Mouse (Mus musculus) ovary, postnatal 10 days (tissue): ENCODE results near the gene Pltp.

Experiments
- DNase-seq: peaks from one replicate; pipeline ENCODE4 v3.0.0; 2022; ENCODE audit warnings: low spot score

The Pltp gene

DNA sequence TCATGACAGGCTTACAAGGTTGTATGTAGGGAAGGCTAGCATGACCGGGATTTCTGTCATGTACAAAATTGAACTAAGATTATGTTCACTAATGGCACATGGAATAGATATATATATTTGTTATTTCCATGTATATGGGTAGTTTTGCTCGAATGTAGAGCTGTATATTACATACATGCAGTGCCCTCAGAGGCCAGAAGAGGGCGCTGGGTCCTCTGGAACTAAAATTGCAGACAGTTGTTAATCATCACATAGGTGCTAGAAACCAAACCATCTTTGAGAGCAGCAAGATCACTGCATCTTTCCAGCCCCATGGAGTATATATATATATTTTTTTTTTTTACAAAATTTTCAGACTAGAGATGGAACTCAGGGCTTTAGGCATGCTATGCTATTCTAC lies 11.7 kb downstream of the Pltp start:
- DNase-seq, result no peak

DNA sequence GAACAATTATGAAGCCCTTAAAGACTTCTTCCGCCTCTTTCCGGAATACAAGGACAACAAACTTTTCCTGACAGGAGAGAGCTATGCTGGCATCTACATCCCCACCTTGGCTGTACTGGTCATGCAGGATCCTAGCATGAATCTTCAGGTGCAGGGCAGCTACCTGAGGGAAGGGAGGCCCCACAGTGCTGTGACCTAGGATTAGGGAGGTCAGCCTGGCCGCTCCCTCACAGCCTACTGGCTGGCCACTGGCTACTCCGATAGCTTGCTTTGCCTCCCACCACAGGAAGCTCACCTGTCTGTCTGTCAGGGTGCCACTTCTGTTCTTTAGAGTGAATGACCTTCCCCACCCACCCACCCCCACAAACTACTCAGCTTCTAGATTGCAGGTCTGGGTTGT lies 22.3 kb downstream of the Pltp start:
- no peak for DNase-seq

DNA sequence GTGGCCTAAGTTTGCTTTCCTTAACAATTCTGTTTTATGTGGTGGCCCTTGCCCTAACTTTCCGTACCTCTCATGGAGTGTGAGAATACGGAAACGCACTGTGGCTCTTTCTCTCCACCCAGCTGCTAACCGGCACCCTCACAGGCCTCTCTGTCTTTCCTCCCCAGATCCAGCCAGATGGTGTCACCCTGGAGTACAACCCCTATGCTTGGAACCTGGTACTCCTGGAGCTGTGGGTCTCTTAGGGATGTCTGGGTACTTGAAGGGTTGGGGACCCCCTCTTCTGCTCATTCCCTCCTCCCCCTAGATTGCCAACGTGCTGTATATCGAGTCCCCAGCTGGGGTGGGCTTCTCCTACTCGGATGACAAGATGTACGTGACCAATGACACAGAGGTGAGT lies 23.0 kb downstream of the Pltp start:
- no peak for DNase-seq

DNA sequence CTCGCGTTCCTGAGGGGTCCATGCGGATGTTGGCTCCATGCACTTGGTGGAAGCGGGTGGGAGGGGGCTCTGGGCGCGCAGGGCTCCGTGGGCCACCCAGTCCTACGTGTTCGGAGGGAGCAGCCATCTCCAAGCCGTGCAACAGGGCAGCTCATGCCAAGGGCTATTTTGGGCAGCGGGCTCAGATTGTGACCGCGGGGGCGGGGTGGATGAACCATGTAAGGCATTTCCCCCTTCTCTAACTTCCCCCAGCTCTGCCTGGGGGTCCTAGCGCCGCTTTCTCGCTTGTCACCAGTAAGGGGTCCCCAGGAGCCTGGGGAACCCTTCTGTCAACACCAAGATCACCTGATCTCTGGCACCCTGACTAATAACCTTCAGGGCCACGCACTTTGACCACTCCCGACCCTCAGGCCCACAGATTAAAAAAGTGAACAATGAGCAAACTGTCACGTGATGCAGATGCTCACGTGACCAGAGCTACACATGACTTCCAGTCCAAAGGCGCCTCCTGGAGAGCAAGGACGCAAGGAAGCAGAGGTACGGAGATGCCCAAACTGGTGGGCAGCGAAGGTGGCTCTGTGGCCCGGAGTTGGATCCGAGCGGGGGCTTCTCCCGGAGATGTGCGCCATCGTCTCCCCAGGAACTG lies 24.1 kb downstream of the Pltp start, which contains the start of gene Neurl2:
Gene Neurl2 (minus strand): TSS at position 143 of the 646 bp plus-strand sequence.
- peak; percentile 90 for DNase-seq

DNA sequence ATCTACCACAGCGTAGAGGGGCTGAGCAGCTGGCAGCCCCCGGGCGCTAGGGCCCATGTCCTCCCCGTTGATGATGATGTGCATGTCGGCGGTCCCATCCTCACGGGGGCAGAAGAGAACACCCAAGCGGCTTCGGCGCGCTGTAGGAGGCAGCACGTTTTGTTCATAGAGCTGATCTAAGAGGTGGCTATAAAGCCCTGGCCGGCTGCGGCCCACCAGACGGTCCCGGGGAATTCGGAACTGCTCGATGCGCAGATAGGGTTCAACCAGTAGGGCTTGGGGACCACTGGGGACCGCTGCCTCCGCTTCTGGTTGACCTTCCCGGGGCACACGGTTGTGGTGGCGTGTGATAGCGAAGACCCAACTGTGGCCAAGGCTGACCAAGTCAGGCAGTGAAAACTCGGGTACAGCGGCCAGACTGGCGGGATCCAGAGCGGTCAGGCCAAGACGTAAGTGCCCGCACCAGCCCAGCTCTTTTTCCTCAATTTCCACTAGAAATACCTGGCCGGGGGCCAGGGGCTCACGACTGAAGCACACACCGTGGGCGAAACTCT lies 24.7 kb downstream of the Pltp start, which contains the start of gene Ctsa:
Gene Ctsa (plus strand): TSS at position 126 of the 554 bp plus-strand sequence.
- DNase-seq, result peak; percentile 29

DNA sequence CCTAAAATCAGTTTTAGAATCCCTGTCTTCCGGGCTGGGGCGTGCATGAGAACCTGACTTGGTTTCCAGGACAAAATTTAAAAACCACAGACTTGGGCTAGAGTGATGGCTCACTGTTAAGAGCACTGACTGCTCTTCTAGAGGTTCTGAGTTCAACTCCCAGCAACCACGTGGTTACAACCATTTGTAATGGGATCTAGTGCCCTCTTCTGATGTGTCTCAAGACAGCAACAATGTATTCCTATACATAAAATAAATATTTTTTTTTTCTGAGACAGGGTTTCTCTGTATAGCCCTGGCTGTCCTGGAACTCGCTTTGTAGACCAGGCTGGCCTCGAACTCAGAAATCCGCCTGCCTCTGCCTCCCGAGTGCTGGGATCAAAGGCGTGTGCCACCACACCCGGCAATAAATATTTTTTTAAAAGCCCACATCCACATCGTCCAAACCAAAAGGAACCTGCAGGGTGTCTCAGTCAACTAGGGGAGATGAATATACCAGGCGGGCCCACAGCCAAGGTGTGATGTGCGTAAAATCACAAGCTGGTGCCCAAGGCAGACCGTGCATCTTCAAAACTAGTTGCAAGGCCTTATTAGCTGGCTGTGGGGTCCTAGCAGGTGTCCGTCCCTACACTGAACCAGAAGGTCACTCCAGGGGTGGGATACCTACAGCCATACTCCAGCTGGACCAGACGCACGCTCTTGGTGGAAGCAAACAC lies 25.3 kb downstream of the Pltp start:
- DNase-seq, result no peak

DNA sequence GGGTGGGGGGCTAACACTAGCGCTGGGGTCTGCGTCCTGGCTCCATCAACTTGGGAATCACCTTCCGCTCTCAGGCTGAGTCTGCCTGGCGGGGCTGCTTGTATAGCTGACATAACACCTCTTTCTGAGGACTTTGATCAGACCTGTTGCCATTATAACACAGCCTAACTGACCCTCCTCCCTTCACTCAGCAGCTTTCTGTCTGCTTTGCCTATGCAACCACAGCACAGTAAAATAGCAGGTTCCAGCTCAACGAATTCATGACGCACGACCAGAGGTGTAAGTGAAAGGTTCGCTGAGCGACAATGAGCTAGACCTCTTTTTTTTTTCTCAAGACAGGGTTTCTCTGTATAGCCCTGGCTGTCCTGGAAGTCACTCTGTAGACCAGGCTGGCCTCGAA lies 26.5 kb downstream of the Pltp start:
- DNase-seq, result no peak

DNA sequence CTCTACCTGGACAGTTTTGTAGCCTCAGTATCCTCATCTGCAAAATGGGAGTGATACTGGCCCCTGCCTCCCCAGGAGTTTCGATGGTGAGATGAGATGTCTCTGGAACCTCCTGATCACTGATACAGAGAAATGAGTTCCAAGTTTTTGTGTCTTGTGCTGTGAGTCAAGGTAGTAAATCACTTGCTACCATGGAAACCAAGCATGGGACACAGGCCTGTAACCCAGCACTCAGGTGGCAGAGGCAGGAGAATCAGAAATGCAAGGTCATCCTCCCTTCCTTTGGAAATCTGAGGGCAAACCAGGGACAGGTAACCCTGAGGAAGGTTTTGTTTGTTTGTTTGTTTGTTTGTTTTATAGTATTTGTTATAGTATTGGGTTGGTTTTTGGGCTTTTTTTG lies 28.4 kb downstream of the Pltp start:
- DNase-seq, result no peak

DNA sequence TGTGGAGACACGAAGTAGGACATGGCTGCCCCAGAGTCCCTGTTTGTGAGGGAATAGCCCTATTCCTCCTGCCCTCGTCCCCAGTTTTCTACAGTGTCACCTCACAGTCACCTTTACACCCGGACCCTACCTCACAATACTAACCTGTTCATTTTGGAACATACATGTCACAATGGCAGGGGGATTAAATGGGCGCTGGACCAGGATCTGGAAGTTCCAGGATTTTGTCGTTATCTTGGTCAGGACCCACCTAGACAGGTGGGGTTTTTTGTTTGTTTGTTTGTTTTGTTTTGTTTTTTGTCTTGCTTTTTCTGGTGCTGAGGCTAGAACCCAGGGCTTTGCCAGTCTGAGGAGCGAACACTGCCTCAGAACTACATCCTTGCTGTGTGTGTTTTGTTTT lies 29.1 kb downstream of the Pltp start, which contains the start of gene Spata25:
Gene Spata25 (minus strand): TSS at position 101 of the 400 bp plus-strand sequence.
- DNase-seq, result no peak

DNA sequence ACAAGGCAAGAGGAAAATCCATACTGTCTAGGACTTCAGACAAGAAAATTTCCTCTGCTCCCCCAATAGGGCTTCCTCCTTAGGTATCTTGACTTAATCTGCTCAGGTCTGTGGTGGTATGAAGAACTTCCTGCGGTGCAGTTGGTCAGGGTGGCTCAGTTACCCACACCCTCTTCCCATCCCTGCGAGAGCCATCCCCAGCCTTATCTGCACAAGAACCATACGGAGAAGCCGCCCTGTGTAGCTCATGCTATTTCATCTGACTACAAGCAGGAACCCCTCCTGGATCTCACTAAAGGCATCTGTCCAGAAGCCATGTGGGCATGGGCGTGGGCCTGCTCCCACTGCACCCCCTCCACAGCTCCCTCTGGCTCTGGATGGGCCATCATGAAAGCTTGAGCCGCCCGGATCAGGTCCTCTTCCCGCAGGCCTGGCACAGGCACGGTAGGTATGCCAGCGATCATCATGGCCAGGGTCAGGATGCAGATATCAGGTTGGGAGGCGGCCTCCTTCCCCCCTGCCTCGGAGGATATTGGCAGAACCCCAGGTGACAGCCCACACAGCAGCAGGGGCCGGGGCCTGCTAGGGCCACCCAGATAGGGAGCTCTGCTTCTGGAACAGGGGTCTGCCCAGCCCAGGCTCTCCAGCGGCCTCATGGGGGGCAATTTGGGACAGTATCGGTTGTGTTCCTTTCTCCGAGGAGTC lies 30.2 kb downstream of the Pltp start:
- no peak for DNase-seq

DNA sequence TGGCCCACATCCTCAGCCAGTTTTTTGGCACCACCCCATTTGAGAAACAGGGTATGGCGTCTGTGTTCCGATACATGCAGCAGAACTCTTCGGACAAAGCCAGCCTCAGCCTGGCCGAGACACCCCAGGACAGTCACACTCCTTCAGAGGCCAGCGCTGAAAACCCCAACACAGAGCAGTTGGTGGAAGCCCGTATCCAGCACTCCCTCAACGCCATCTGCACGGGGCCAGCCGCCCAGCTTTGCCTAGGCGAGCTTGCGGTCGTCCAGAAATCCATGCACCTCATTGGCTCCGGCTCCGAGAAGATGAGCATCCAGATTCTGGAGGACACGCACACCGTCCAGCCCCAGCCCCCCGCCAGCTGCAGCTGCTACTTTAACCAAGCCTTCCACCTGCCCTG lies 32.0 kb downstream of the Pltp start:
- no peak for DNase-seq

DNA sequence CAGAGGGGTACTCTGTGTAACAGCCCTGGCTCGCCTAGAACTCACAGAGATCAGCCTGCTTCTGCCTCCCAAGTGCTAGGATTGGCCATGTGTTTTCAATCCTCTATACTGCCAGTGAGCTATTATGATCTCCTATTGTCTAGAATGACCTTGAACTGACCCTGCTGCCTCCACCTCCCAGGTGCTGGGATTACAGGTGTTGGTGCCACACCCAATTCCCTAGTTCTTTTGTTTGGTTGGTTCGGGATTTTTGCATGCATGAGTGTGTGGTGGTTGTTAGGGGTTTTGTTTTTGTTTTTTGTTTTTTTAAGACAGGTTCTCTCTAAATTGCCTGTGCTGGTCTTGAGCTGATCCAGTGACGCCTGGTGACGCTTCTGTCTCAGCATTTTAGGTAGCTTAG lies 33.5 kb downstream of the Pltp start:
- DNase-seq, result no peak

DNA sequence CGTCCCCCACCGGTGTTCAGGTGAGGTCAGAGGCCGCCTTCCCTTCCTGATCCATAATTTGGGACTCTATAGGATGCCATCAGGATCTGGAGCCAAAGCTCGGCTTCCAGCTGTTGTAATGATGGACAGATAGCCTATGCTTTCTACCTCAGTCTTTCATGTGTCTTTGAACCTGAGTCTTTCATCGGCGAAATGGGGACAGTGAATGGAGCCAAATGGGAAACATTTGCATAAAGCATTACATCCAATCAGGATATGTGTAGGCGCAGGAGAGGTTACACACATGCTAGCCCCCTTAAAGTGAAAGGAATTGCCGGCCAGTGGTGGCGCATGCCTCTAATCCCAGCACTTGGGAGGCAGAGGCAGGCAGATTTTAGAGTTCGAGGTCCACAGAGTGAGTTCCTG lies 34.3 kb downstream of the Pltp start:
- DNase-seq, result no peak

DNA sequence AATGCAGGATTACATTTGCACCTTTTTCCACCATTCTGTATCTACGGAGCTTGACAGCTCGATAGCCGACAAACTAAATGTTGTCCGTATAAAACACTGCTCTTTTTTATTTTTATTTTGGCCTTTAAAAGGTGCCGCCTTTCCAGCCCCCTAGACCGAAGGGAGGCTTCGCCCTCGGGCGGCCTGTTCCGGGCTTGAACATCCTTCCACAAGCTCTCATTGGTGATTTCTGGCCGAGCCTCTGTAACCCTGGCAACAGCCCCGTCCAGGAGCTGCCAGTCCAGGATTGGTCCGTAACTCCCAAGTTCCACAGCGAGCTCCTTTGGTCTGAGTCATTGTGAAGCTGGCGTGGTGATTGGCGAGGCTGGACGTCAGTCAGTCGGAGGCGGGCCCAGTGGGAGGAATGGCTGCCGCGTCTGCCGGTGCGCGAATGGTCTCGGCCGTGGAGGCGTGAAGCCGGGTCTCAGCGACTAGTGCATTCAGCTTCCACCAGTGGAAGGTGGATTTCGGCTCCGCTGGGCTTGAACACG lies 34.8 kb downstream of the Pltp start, which contains the start of gene Zswim1:
Gene Zswim1 (plus strand): TSS at position 51 of the 530 bp plus-strand sequence.
- peak; percentile 100 for DNase-seq

DNA sequence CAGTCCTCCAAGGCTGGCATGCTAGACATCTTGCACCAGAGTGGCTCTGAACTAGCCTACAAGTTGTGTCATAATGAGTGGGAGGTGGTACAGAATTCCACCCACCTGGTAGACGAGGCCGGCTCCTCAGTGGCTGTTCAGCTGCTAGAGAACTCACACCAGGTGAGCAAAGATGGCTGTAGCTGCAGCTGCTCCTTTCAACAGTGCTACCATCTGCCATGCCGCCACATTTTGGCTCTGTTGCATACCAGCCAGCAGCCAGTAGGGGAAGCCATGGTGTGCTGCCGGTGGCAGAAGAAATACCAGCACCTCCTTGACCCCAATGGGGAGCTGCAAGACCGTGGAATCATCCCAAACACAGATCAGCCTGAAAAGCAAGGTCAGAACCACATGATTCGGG lies 36.5 kb downstream of the Pltp start:
- DNase-seq, result no peak

DNA sequence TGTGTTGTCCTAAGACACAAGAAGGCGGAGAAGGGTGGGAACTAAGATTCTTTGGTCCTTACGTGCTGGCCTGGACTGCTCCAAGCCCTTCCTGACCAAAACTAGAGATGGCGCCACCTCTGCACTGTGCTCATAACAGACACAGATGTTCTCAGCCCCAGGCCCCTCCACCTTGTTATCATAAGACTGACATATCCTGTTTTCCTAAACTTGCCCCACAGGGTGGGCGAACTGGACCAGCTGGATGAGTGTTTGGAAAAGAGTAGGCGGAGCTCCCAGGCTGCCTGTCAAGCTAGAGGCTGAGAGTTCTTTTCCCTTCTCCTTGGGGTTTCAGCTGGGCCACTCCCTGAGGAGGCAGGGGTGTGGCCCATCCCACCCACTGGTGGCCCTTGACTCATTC lies 39.8 kb downstream of the Pltp start:
- no peak for DNase-seq

DNA sequence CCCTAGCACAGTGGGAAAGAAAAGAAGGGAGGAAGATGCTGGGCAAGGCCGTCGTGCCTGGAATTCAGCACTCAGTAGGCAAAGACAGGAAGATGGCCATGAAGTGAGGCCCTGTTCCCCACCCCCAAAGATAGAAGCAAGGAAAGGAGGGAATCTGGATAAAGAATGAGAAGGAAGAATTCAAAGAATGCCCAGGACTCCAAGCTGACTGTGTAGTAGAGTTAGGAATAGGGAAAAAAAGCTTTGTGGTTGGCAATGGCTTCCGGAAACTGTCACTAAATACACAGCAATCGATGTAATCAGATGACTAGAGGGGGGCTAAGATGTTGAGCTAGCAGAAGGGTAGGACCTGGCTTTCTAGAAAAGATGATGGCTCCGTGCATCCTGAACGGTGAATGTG lies 40.3 kb downstream of the Pltp start:
- DNase-seq, result no peak

DNA sequence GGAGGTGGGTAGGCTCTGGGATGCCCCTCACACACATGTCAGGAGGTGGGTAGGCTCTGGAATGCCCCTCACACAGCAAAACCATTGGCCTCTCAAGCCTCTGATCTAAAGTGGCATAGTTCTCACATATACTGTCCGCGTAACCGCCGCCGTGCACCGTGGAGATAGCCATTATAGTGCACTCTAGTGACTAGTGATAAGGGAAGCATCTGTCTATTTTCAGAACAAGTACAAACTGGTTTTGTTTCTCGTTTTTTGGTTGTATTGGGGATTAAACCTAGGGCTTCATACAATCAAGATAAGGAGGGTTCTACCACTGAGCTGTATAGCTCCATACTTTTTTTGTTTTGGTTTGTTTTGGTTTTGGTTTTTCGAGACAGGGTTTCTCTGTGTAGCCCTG lies 41.7 kb downstream of the Pltp start:
- no peak for DNase-seq

DNA sequence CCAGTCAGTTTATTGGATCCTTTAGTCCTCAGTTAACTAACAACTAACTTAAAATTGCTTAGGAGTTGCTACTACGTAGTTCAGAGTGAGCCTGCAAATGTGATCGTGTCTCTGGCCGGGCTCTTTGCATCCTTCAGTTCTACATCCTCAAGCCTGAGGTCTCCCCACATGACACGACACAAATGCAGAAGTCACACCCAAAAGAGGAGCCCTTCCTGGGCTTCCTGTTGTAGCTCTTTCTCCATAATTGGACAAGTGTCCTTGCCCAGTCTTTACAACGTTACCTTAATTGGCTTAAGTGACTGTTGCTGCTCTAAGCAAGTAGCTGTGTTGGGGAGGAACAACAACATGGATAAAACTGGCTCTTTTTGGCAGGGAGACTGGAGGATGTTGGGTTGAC lies 42.2 kb downstream of the Pltp start:
- no peak for DNase-seq

DNA sequence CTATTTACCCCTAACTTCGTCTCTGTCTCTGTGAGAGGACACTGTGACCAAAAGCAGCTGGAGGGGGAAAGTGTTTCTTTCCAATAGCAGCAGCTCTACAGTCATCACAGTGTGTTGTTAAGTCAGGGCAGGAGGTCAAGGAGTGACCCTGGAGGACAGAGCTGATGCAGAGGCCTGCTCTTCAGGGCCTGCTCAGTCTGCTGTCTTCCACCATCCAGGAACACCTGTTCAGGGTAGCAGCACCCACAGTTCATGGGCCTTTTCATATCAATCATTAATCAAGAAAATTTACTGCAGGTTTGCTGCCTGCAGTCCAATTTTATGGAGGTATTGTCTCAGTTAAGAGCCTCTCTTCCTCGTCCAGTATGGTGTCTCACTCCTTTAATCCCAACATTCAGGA lies 44.0 kb downstream of the Pltp start:
- DNase-seq, result no peak

DNA sequence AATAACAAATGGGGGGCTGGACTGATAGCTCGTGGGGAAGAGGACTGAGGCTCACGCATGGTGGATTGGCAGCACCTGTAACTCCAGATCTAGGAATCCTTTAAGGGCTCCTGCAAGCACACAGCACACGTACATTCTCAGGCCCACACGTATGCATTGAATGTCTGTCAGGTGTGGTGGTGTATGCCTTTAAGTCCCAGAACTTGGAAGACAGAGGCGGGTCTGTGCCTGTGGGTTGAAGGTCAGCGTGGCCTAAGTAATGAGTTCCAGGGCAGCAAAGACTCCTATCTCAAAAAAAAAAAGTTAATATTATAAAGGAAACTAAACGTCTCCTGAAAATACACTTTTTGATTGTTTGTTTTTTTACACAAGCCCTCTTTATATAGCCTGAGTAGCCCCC lies 50.9 kb downstream of the Pltp start:
- DNase-seq, result no peak

DNA sequence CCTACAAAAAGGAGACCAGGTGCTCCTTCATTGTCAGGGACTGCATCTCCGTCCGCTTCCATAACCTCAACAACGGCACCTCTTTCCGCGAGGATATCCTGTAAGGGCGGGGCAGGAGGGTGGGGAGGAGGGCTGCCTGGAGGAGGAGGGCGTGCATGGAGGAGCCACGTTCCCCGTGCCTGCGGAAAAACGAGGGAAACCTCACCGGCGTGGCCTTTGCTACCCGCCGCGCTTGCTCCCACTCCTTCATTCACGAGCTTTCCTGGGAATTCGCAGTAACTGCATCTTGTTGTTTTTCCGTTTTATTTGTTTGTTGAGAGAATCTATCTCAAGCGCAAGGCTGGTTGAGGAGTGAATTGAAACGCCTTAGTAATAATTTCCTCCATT lies 52.2 kb downstream of the Pltp start:
- no peak for DNase-seq
